Mouse (Mus musculus): ENCODE measurements around the gene Sox21.

Gene Sox21

GRCm38 (mm10) chr14:118225061-118225743 lies 11.6 kb downstream of the Sox21 start:
- no peak for DNase-seq (ENCODE audit: low spot score in 2 of 2)

- no peak for DNase-seq (ENCODE audit: low spot score in 2 of 2)
Observed at GRCm38 (mm10) chr14:118220885-118221284, 15.9 kb downstream of the Sox21 start.

- DNase-seq (ENCODE audit: low spot score in 2 of 2): no peak
Observed at GRCm38 (mm10) chr14:118216826-118217225, 20.0 kb downstream of the Sox21 start.

DNA sequence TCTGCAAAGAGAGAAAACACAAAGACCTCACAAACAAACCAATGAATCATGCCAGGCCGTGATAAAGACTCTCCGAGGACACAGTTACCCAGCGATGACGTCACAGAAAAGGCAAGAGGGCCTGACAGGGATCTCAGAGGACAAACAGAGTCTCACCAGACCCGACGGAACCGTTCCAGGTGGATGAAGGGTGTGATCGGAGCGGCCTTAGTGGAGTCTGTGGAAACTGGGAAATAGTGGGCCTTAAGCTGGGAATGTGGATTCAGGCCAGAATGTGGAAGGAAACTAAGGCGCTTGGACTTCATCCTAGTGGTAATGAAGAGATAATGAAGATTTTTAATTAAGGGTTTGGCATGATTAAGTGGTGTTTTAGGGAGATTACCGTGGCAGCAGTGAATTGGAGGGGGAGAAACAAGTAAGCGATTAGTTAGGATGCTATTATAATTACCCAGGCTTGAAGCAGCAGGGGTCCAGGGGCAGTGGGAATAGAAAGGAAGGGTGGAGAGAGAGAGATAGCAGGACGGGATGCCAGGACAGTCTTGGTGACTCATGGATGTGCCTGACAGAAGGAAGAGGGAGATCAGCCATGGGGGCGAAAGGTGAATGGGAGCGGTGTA lies 24.5 kb downstream of the Sox21 start:
- no peak for DNase-seq (ENCODE audit: low spot score in 2 of 2)

- no peak for DNase-seq (ENCODE audit: low spot score in 2 of 2)
Observed at GRCm38 (mm10) chr14:118209642-118210041, 27.2 kb downstream of the Sox21 start.

DNA sequence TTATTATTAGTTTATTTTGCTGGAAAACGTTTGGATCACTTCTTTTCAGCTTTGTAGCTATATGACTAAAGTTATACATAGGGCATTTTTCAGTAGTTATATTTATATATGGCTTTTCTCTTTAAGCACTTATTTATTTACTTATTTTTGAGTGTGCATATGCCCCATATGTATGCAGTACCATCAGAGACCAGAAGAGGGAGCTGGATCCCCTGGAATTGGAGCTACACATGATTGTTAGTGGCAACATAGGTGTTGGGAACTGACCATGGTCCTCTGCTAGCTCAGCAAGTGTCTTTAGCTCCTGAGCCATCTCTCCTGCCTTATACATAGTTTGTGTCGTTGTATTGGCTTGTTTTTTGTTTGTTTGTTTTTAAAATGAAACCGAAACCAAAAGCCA lies 29.5 kb downstream of the Sox21 start:
- no peak for DNase-seq (ENCODE audit: low spot score in 2 of 2)

DNA sequence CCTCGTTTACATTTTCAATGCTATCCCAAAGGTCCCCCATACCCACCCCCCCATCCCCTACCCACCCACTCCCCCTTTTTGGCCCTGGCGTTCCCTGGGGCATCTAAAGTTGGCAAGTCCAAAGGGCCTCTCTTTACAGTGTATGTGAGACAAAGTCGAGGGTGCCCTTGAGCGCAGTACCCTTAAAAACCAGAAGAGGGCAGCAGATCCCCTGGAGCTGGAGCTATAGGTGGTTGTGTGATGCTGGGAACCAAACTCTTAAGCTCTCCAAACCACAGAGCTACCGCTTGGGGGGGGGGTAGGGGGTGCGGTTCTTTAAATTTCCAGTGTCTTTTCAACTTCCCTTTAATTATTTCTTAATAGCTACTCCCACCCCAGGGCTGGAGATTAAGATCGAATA lies 33.8 kb downstream of the Sox21 start:
- DNase-seq (ENCODE audit: low spot score in 2 of 2): no peak

DNA sequence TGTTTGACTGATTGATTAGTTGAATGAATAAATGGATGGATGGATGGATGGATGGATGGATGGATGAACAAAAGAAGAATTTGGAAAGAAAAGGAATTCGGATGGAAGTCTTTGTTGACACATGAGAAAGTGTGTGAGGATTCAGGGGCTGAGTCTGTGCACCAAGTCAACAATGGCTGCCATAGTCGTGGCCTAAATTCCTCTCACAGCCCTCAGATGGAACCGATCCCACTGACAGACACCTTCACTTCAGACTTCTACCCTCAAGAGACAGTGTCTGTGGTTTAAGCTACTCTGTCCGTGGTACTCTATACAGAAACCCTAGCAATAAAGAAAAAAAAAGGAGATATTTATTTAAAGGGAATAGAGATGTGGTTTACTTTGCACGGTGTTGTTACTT lies 34.8 kb downstream of the Sox21 start:
- DNase-seq (ENCODE audit: low spot score in 2 of 2): no peak

- no peak for DNase-seq (ENCODE audit: low spot score in 2 of 2)
Observed at GRCm38 (mm10) chr14:118200731-118201130, 36.1 kb downstream of the Sox21 start.

- no peak for DNase-seq (ENCODE audit: low spot score in 2 of 2)
Observed at GRCm38 (mm10) chr14:118197063-118197462, 39.8 kb downstream of the Sox21 start.

- DNase-seq (ENCODE audit: low spot score in 2 of 2): no peak
Observed at GRCm38 (mm10) chr14:118194219-118194914, 42.5 kb downstream of the Sox21 start.

DNA sequence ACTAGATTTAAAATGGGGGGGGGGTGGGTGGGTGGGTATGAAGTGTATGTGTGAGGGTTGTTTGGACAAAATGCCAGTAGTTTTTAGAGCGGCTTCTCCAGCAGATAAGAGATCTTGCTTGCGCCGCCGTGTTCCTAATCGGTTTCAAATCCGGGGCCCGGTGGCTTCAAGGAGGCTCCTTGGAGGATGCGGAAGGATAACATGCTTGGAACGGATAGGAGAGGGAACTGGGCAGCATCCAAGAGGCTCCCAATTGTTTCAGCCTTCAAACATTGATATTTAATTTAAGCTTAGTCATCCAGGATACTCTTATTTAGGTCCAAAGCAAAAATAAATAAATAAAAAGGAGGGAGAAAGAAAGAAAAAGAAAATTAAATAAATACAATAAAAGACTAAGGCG lies 43.2 kb downstream of the Sox21 start:
- no peak for DNase-seq (ENCODE audit: low spot score in 2 of 2)

DNA sequence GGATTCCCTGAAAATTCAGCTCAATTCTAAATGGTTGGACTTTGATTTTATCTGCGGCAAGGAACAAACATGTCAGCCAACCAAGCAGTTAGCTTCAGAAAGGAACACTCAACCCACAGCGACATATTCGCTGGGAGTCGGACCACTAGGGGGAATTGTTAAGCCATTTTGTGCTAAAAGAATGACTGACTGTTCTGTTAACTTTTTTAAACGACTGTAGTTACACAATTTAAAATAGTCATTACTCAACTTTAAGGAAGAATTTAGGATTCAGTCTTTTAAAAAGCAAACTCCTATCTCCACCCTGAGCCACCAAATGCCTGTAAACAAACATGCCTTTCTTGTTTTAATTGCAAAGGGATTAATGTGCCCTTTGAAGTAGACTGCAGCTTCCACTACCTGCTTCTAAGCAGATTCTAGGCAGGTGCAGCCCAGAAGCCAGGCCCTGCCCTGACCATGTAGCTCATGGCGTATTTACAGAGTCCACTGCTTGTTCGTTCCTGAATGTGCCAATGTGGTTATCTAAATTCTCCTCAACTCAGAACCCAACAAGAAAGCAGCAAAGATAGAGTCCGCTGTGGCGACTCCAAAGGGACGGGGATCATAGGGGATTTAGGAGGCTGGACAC lies 43.7 kb downstream of the Sox21 start:
- DNase-seq (ENCODE audit: low spot score in 2 of 2): no peak

GRCm38 (mm10) chr14:118191442-118191841 lies 45.4 kb downstream of the Sox21 start:
- DNase-seq (ENCODE audit: low spot score in 2 of 2): no peak
